Mouse (Mus musculus): ENCODE data around the gene Cpsf4.
"Not testable (repeated sequence)": the region's sequence is repeated elsewhere in the genome, so short reads cannot be mapped to it uniquely, and the experiment has no call there.

Cpsf4 gene

GRCm38 (mm10) chr5:145166536-145167305, at the start of gene Cpsf4, which contains the start of gene Ptcd1:
TSS of gene Cpsf4 (plus strand) at chr5:145167213.
TSS of gene Ptcd1 (minus strand) at chr5:145167108.
- DNase-seq: peak; percentile 100

DNA sequence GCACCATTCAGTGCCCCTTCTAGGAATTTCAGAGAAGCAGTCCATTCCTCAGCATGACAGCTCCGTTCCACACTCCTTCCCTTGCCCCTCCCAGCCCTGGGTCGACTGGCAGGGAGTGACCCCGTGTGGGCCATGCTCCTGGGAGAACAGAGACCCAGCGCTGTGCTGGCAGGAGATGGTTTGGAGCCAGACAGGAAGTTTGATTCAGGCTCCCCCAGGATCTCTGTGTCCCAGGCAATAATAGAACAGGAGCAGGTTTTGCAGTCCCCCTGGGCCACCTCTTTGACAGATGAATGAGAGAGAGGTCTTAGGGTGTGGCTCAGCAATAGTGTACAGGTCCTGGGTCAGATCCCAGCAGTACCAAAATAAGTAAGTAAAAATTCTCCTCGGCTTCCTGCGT, 49.0 kb upstream of the Cpsf4 start:
- DNase-seq: peak; percentile 46 to 58

GRCm38 (mm10) chr5:145118461-145118860, 48.6 kb upstream of the Cpsf4 start:
- DNase-seq: no peak

GRCm38 (mm10) chr5:145119385-145119784, 47.6 kb upstream of the Cpsf4 start:
- DNase-seq: peak in 1 of 2 experiments; percentile 39

- DNase-seq: no peak
Measured at GRCm38 (mm10) chr5:145120921-145121320, 46.1 kb upstream of the Cpsf4 start.

DNA sequence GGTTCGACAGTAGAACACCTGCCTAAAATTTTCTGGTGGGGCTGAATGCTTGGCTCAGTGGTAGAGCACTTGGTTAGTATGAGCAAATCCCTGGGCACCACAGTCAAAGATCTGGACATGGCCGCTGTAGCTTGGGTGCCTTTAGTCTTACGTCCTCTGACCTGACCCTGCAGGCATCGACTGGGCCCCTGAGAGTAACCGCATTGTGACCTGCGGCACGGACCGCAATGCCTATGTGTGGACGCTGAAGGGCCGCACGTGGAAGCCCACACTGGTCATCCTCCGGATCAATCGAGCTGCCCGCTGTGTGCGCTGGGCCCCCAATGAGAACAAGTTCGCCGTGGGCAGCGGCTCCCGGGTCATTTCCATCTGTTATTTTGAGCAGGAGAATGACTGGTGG, 43.6 kb upstream of the Cpsf4 start:
- no peak for DNase-seq

- no peak for DNase-seq
Measured at GRCm38 (mm10) chr5:145126580-145126979, 40.4 kb upstream of the Cpsf4 start.

DNA sequence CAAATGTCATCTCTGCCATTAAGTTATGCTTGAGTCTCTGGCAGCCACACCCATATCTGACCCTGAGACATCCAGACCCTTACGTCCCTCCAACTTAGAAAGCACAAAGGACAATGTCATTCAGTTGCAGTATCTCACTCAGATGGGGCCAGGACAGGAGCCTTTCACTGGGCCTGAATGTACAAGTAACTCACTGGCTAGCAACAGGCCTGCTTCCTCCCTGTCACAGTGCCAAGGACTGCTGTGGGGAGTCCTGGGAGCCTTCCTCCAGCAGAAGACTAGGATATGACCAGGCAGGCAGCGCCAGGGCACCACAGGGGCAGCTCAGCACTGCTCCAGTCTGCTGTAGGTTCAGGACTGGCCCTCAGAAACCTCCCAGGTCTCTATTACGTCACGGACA, 37.9 kb upstream of the Cpsf4 start:
- peak; percentile 28 to 57 for DNase-seq

- DNase-seq: not testable (repeated sequence)
Measured at GRCm38 (mm10) chr5:145129773-145130172, 37.2 kb upstream of the Cpsf4 start.

DNA sequence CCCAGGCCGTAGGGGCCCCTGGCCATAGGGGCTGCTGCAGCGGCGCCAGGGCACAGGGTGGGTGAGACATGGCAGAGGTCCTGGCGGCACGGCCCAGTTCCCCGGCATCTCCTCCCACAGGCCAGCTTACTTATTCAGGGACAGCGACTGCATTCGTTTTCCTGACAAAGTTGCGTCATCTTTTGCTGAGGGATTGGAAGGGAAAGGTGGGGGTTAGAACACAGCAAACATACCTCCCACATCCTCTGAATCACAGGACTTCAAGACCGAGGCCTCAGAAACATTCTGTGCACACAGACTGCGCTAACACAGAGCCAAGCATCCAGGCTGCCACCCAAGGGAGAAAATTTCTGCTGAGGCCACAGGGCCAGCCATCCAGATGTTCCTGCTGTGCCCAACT, 36.8 kb upstream of the Cpsf4 start:
- no peak for DNase-seq

DNA sequence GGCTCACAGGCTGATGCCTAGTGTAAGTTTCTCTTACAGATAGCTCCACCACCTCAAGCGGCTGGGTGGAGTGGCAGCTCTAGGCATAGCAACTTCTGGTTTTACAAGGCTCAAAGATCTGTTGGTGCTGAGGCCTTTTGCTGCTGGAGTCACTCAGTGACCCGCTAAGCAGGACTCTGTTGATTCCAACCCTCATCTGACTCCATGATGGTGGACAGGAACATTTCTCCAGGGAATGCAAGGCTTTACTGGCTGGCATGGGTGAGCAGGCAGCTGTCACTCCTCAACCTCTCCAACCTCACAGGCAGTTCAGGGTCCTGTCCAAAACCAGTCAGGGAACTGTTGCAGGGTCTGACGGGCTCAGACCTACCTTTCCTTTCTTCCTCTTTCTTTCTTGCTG, 36.0 kb upstream of the Cpsf4 start:
- no peak for DNase-seq

DNA sequence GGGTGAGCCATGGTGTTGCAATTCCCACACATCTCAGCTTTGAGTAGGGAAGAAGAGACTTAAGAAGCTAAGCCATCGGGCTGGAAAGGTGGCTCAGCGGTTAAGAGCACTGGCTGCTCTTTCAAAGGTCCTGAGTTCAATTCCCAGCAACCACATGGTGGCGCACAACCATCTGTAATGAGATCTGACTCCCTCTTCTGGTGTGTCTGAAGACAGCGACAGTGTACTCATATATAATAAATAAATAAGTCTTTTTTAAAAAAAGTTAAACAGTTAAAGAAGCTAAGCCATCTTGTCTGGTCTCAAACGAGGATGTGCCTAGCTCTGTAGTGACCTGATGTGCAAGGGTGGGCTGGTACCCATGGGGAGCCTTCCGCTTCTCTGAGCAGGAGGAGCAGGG, 33.7 kb upstream of the Cpsf4 start:
- not testable (repeated sequence) for DNase-seq

- DNase-seq: no peak
Measured at GRCm38 (mm10) chr5:145138836-145139235, 28.2 kb upstream of the Cpsf4 start.

DNA sequence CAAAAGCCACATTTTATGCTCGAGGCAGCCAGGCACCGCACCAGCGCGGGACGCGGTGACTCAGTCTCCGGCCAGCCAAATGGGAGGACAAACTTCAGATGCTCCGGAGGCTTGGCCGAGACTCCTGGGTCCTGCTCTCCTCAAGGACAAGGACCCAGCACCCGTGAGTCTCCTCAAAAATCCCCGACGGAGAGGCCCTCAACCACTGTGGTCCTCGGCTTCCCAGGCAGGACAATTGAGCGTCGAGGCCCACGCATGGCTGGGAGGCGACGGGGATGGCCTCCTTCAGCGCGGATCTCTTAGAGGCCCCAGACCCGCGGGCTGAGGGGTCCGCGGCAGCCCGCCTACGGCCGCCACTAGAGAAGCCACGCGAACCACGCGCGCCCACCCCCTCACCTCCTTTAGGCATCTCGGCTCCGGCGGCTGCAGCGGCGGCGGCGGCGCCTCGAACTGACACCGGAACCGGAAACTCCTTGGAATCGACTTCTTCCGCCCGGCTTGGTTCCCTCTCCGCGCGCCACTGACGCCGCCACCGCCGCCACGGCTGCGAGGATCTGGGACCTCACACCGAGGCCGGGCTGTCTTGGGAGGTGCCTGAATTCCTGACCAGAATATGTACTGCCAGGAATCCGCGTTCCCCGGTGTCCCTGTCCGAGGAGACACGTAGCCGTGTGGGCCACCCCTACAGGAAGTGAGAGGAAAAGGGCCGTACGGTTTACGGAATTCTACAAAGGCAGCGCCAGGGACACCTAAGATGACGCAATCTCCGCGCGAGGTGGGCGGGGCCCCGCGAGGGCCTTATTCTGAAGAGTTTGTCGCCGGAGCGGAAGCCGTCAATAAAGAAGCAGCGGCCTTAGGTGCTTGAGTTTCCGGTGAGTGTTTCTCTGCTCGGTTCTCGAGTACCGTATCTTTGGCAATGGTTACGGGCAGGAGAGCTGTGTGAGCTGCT, 27.2 kb upstream of the Cpsf4 start, which contains the start of the genes Pdap1 and Bud31:
TSS of gene Pdap1 (minus strand) at position 668 of the 949 bp plus-strand sequence.
TSS of gene Bud31 (plus strand) at position 792 of the 949 bp plus-strand sequence.
- peak; percentile 95 to 96 for DNase-seq

DNA sequence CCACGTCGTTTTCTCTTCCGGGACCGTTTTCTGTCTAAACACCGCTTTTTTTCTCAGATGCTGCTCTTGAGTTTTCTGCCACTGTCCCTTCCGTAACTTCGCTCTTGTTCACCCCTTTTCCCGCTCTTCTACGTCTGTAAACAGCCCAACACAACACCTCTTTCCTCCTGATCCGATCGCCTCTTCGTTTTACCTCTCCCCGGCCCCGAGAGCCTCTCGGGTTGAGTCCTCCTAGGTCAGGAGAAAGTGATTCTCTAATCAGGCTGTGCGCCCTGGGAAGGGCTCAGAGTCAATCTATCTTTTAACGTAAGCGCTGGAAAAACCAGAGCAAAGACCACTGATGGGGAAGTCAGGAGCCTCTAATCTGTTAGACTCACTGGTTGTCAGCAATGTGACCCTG, 26.4 kb upstream of the Cpsf4 start:
- DNase-seq: peak in 1 of 2 experiments; percentile 28

DNA sequence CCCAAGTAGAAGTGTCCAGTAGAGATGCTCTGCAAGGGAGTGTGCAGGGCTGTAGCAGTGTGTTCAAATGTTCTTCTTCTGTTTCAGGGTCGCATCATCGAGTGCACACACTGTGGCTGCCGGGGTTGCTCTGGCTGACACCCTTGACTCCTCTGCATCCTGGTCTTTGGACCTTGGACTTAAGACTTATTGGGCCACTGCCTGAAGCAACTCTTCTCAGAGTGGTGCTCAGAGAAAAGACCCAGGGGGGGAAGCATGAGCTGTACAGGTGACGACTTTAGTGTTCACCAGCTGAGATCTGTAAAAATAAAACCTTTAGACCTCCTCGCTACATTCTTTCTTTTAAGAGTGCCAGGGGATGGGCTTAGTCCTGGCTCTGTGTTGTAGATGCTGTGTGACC, 19.3 kb upstream of the Cpsf4 start:
- peak; percentile 65 to 76 for DNase-seq

DNA sequence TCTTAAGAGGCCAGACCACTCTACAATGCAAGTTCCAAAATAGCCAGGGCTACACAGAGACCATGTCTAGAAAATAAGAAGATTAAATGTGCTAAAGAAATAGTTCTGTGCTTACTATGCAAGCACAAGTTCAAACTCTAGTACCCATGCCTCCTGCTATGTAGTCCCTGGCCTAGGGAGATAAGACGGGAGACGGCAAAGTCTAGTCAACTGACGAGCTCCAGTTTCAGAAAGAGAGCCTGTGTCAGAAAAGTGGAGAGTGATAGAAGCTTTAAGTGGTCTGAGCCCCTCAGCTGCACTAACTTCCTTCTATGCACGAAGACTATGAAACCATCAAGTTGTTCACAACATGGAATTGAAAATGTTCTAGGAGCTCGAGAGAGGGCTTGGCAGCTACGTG, 17.7 kb upstream of the Cpsf4 start:
- DNase-seq: no peak

DNA sequence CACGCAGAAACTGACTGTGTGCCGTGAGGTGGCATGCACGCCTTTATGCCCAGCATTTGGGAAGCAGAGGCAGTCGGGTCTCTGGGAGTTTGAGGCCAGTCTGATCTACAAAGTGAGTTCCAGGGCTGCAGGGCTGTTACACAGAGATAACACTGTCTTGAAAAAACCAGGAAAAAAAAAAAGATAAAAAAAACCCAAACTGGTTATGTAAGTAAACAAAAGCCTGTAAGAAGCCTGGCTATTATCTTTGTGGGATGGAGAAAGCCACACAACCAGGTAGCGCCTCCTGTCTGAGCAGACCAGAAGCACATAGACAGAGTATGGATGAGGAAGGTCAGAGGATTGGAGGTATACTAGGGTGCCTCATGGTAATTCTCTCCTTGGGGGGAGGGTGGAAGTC, 14.3 kb upstream of the Cpsf4 start:
- no peak for DNase-seq

DNA sequence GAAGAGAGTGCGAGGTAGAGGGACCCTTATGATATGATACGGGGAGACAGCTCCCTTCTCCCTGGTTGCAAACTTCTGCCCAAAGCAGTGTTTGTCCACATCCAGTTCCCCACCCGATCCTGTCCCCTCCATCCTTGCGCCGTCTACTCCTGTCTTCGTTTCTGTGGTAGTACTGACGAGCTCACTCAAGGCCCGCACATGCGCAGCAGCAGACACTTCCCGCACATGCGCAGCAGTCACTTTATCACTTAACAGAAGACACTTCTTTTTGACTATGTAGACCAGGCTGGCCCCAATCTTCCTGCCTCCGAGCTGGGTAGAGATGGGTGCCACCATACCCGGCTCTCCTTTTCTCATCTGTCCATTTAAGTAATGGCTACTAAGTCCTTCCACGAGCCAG, 5.7 kb upstream of the Cpsf4 start:
- no peak for DNase-seq

DNA sequence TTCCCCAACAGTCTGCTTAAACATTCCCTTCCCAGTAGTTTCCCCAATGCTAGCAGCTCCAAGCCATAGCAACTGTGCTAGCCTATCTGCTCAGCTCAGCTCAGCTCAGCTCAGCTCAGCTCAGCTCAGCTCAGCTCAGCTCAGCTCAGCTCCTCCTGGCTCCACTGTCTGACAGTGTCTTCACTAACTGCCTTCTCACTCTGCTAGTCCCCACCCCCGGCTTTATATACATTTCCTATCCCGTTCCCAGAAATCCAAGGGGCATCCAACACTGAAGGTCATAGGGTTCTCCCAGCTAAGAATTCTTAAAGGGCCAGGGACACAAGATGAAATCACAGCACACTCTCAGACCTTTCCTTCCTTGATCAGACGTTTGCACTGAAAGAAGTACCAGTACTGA, 2.3 kb upstream of the Cpsf4 start:
- peak; percentile 24 to 26 for DNase-seq

DNA sequence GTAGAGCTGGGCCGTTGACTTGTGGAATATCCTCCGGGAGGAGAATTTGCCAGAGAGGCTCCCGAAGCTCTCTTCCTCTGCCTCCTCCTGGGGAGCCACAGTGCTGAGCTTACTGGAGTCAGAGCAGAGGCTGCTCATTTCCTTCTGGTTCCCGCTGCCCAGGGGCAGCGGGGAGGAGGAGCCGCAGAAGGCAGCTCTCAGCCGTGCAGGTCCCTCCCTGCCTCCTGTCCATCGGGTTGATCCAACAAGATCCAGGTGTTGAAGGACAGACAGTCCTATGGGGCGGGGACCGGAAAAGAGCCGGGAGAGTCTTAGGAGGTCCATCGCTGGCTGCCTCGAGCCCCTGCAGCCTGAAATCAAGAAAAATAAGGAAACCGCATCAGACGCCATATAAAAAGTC, 1.8 kb upstream of the Cpsf4 start:
- peak in 1 of 2 experiments; percentile 12 for DNase-seq

- DNase-seq: no peak
Measured at GRCm38 (mm10) chr5:145167306-145167661, 271 bp downstream of the Cpsf4 start.

GRCm38 (mm10) chr5:145178461-145178980, 11.5 kb downstream of the Cpsf4 start:
- no peak for DNase-seq

All from kidney, postnatal 36 days (tissue).